11 mouse cellular contexts compared by ENCODE assay signal in the genomic region with DNA sequence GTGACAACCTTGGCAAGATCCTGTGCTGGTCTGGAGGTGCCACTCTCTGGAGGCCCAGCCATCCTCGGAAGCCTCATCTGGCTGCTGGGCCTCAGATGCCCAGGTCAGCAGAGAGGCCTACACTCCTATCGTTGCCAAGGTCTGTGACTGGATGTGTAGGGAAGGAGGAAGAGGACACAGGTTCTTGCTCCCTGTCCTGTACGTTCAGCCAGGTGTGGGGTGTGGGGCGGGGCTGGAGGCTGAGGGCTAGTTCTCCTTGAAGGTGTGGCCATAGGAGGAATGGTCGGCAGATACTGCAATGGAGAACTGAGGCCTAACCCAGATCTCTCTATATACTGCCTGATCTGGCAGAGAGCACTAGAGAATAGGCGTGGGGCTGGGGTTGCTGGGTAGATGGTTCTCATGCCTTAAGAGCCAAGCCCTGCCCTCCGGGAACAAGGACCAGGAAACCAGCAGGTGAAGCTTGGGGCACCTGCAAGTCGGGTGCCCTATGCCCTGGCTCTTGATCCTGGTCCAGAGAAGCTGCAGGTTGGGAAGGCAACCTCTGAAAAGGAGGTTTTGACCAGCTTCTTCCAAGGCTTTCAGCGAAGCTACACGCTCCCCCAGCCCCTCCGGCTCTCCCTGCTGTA.
DNase-seq lines count a peak whose midpoint lies in the region; ATAC-seq lines count a peak whose summit lies in the region.
"Had no signal": no experiment of that assay in that cellular context is flagged by ENCODE, and none has a peak within 500 bp of the region (broad histone marks: within the 10 kb centered on the region; RNA-seq: fewer than 3 reads in every experiment).

No protein-coding gene starts in this region.

- DNase-seq in hindbrain, embryonic 10.5 days (ENCODE audit: low spot score), result no peak
- DNase-seq in kidney, postnatal 25 days, result peak; percentile 50 to 76
- DNase-seq in lung, postnatal 25 days (ENCODE audit: low spot score), result peak; percentile 62
- no peak for DNase-seq in embryo, embryonic 9.5 days (ENCODE audit: extremely low spot score)
- DNase-seq in thymus, adult 18-20 months, result no peak
- no peak for DNase-seq in c-Kit-positive CD71-positive TER-119-positive erythroid progenitor cells, embryonic 14.5 days (ENCODE audit: low spot score)
- DNase-seq: thymus, postnatal 14 days had no signal

- no peaks in the 10 kb centered on the region; the same call in 1 of the 2 replicates for H3K36me3 ChIP-seq in hindbrain, embryonic 10.5 days
- H3K36me3 ChIP-seq in hindbrain, embryonic 13.5 days, result no peaks in the 10 kb centered on the region
- no peaks in the 10 kb centered on the region for H3K36me3 ChIP-seq in heart, embryonic 16.5 days (ENCODE audit: control insufficient read depth, insufficient read depth)

- no peak overlapping the region for H3K9ac ChIP-seq in hindbrain, embryonic 13.5 days
- H3K9ac ChIP-seq in heart, embryonic 16.5 days (ENCODE audit: low read length), result peak overlapping the region; percentile 74

- ATAC-seq in hindbrain, embryonic 13.5 days (ENCODE audit: low FRiP score), result no peak
- ATAC-seq in heart, embryonic 16.5 days (replicated peaks; ENCODE audit: extremely low read depth, insufficient read depth, low FRiP score), result no peak; the same call in 1 of the 2 replicates

- no peaks in the 10 kb centered on the region for H3K9me3 ChIP-seq in hindbrain, embryonic 10.5 days
- H3K9me3 ChIP-seq in hindbrain, embryonic 13.5 days, result no peaks in the 10 kb centered on the region
- H3K9me3 ChIP-seq in heart, embryonic 16.5 days (replicated peaks; ENCODE audit: control insufficient read depth, low read length), result no peaks in the 10 kb centered on the region
- H3K9me3 ChIP-seq: megakaryocyte, embryonic 14.5 days had no signal

- H3K4me3 ChIP-seq in hindbrain, embryonic 10.5 days, result no peak overlapping the region
- no peak overlapping the region for H3K4me3 ChIP-seq in hindbrain, embryonic 13.5 days
- peak overlapping the region; percentile 48 for H3K4me3 ChIP-seq in heart, embryonic 16.5 days (ENCODE audit: low read length)
- H3K4me3 ChIP-seq: megakaryocyte, embryonic 14.5 days had no signal

- H3K4me2 ChIP-seq in hindbrain, embryonic 13.5 days, result no peak overlapping the region
- H3K4me2 ChIP-seq in heart, embryonic 16.5 days (ENCODE audit: low read depth, low read length), result peak overlapping the region; percentile 70

- H3K27me3 ChIP-seq in hindbrain, embryonic 10.5 days (ENCODE audit: insufficient read depth, poor library complexity, severe bottlenecking), result no peaks in the 10 kb centered on the region
- H3K27me3 ChIP-seq in hindbrain, embryonic 13.5 days, result no peaks in the 10 kb centered on the region
- H3K27me3 ChIP-seq in heart, embryonic 16.5 days (ENCODE audit: control insufficient read depth, insufficient read depth, low read length), result no peaks in the 10 kb centered on the region

- peaks cover 86% of the 10 kb centered on the region for H3K4me1 ChIP-seq in hindbrain, embryonic 10.5 days (replicated peaks)
- peaks cover 94% of the 10 kb centered on the region for H3K4me1 ChIP-seq in hindbrain, embryonic 13.5 days (replicated peaks)
- H3K4me1 ChIP-seq in heart, embryonic 16.5 days (ENCODE audit: control insufficient read depth, insufficient read depth, low read length), result peaks cover 97% of the 10 kb centered on the region

- peak overlapping the region; percentile 46 for H3K27ac ChIP-seq in hindbrain, embryonic 10.5 days
- no peak overlapping the region for H3K27ac ChIP-seq in hindbrain, embryonic 13.5 days
- peak overlapping the region; percentile 86 for H3K27ac ChIP-seq in heart, embryonic 16.5 days (ENCODE audit: low read length)
- H3K27ac ChIP-seq: hindbrain, postnatal 0 days had no signal

- 87% methylated on average over 11 of the region's 11 CpGs for WGBS in hindbrain, embryonic 10.5 days
- WGBS in hindbrain, embryonic 13.5 days, result 85% methylated on average over 11 of the region's 11 CpGs
- 57% methylated on average over 11 of the region's 11 CpGs for WGBS in heart, embryonic 16.5 days

Comparison
In these comparisons a context has a peak if more than half of its experiments do, and no peak if none do; other contexts are left out.
1. DNase-seq: peak in kidney, postnatal 25 days (2 of 2) and lung, postnatal 25 days (single experiment); none in hindbrain, embryonic 10.5 days (single experiment), embryo, embryonic 9.5 days (single experiment), thymus, adult 18-20 months (0 of 2) and c-Kit-positive CD71-positive TER-119-positive erythroid progenitor cells, embryonic 14.5 days (single experiment).